Mouse (Mus musculus): ENCODE data around the gene Ssh2. TPM values are rescaled to one million over a fixed set of nuclear protein-coding genes. Genes with fewer than 3 reads are reported as not detected.
A peak's percentile ranks its signal among the peaks of the same experiment; 100 is the strongest.

Ssh2 gene
- polyA plus RNA-seq, 1 experiment from 2014 or later, result 8.2 TPM

GRCm38 (mm10) chr11:77444939-77445338, 228.9 kb downstream of the Ssh2 start:
- Histone ChIP-seq H3K4me3 (replicated peaks) (no peak overlapping the region), H3K9me3 (replicated peaks) (no peaks in the 10 kb centered on the region), H3K27ac (replicated peaks) (no peak overlapping the region), H3K36me3 (0 out of 2 replicates have a peak, but pooled peaks cover 13% of the 10 kb centered on the region), H3K4me2 (replicated peaks) (no peak overlapping the region), H3K4me1 (0 out of 2 replicates have a peak, but pooled peaks cover 9% of the 10 kb centered on the region), H3K9ac (no peak overlapping the region), H3K27me3 (no peaks in the 10 kb centered on the region)
- WGBS, result 73% methylated on average over 2 of the region's 2 CpGs
- ATAC-seq (ENCODE audit: insufficient number of reproducible peaks, low FRiP score, low TSS enrichment, low read depth), result no peak

GRCm38 (mm10) chr11:77446628-77447041, 230.5 kb downstream of the Ssh2 start:
- peak; percentile 67; the same call in 1 of the 2 replicates for ATAC-seq (ENCODE audit: insufficient number of reproducible peaks, low FRiP score, low TSS enrichment, low read depth)
- Histone ChIP-seq H3K4me3 (replicated peaks) (no peak overlapping the region), H3K27me3 (no peaks in the 10 kb centered on the region), H3K4me1 (0 out of 2 replicates have a peak, but pooled peaks cover 9% of the 10 kb centered on the region), H3K36me3 (0 out of 2 replicates have a peak, but pooled peaks cover 14% of the 10 kb centered on the region), H3K4me2 (replicated peaks) (no peak overlapping the region), H3K9ac (no peak overlapping the region), H3K27ac (replicated peaks) (no peak overlapping the region), H3K9me3 (replicated peaks) (no peaks in the 10 kb centered on the region)
- 39% methylated on average over 6 of the region's 6 CpGs for WGBS

GRCm38 (mm10) chr11:77449224-77449623, 233.1 kb downstream of the Ssh2 start:
- Histone ChIP-seq H3K9ac (no peak overlapping the region), H3K27me3 (no peaks in the 10 kb centered on the region), H3K27ac (replicated peaks) (no peak overlapping the region), H3K9me3 (replicated peaks) (no peaks in the 10 kb centered on the region), H3K4me3 (replicated peaks) (no peak overlapping the region), H3K4me1 (no peaks in the 10 kb centered on the region), H3K4me2 (replicated peaks) (no peak overlapping the region), H3K36me3 (peaks cover 26% of the 10 kb centered on the region)
- 92% methylated on average over 7 of the region's 7 CpGs for WGBS
- no peak for ATAC-seq (ENCODE audit: insufficient number of reproducible peaks, low FRiP score, low TSS enrichment, low read depth)

- Histone ChIP-seq H3K9ac (no peak overlapping the region), H3K4me2 (replicated peaks) (no peak overlapping the region), H3K27me3 (no peaks in the 10 kb centered on the region), H3K36me3 (peaks cover 31% of the 10 kb centered on the region), H3K4me3 (replicated peaks) (no peak overlapping the region), H3K27ac (replicated peaks) (no peak overlapping the region), H3K9me3 (replicated peaks) (no peaks in the 10 kb centered on the region), H3K4me1 (no peaks in the 10 kb centered on the region)
- WGBS, result 88% methylated on average over 2 of the region's 2 CpGs
- no peak for ATAC-seq (ENCODE audit: insufficient number of reproducible peaks, low FRiP score, low TSS enrichment, low read depth)
These were observed 235.6 kb downstream of the Ssh2 start for GRCm38 (mm10) chr11:77451670-77452069.

GRCm38 (mm10) chr11:77453388-77453787, 237.3 kb downstream of the Ssh2 start:
- no peak overlapping the region for H3K4me3 ChIP-seq (replicated peaks)
- H3K27me3 ChIP-seq, result no peaks in the 10 kb centered on the region
- no peak overlapping the region for H3K4me2 ChIP-seq (replicated peaks)
- peaks cover 28% of the 10 kb centered on the region for H3K36me3 ChIP-seq
- no peak overlapping the region for H3K27ac ChIP-seq (replicated peaks)
- no peak for ATAC-seq (ENCODE audit: insufficient number of reproducible peaks, low FRiP score, low TSS enrichment, low read depth)
- no peak overlapping the region for H3K9ac ChIP-seq
- no peaks in the 10 kb centered on the region for H3K4me1 ChIP-seq
- WGBS, result 90% methylated on average over 2 of the region's 2 CpGs
- no peaks in the 10 kb centered on the region for H3K9me3 ChIP-seq (replicated peaks)

GRCm38 (mm10) chr11:77455770-77456510, 239.9 kb downstream of the Ssh2 start:
- Histone ChIP-seq H3K36me3 (peaks cover 16% of the 10 kb centered on the region), H3K27ac (replicated peaks) (no peak overlapping the region), H3K4me2 (replicated peaks) (no peak overlapping the region), H3K9me3 (replicated peaks) (no peaks in the 10 kb centered on the region), H3K27me3 (0 out of 2 replicates have a peak, but pooled peaks cover 2% of the 10 kb centered on the region), H3K4me3 (replicated peaks) (no peak overlapping the region), H3K9ac (no peak overlapping the region), H3K4me1 (no peaks in the 10 kb centered on the region)
- WGBS, result 78% methylated on average over 9 of the region's 9 CpGs
- no peak for ATAC-seq (ENCODE audit: insufficient number of reproducible peaks, low FRiP score, low TSS enrichment, low read depth)

GRCm38 (mm10) chr11:77456866-77457265, 240.8 kb downstream of the Ssh2 start:
- Histone ChIP-seq H3K4me3 (replicated peaks) (no peak overlapping the region), H3K27ac (replicated peaks) (no peak overlapping the region), H3K9ac (no peak overlapping the region), H3K4me1 (peaks cover 2% of the 10 kb centered on the region; the same call in 1 of the 2 replicates), H3K9me3 (replicated peaks) (no peaks in the 10 kb centered on the region), H3K27me3 (peaks cover 10% of the 10 kb centered on the region; the same call in 1 of the 2 replicates), H3K36me3 (peaks cover 16% of the 10 kb centered on the region), H3K4me2 (replicated peaks) (no peak overlapping the region)
- WGBS, result 66% methylated on average over 6 of the region's 6 CpGs
- no peak for ATAC-seq (ENCODE audit: insufficient number of reproducible peaks, low FRiP score, low TSS enrichment, low read depth)

- H3K4me1 ChIP-seq, result peaks cover 19% of the 10 kb centered on the region
- H3K4me3 ChIP-seq (replicated peaks), result peak overlapping the region; percentile 55
- no peaks in the 10 kb centered on the region for H3K9me3 ChIP-seq (replicated peaks)
- 6% methylated on average over 6 of the region's 6 CpGs for WGBS
- H3K27ac ChIP-seq (replicated peaks), result no peak overlapping the region
- peak overlapping the region; percentile 99 for H3K4me2 ChIP-seq (replicated peaks)
- peaks cover 46% of the 10 kb centered on the region for H3K27me3 ChIP-seq
- H3K9ac ChIP-seq, result 0 out of 2 replicates have a peak overlapping the region, but pooled peaks have one; percentile 26
- no peak for ATAC-seq (ENCODE audit: insufficient number of reproducible peaks, low FRiP score, low TSS enrichment, low read depth)
- H3K36me3 ChIP-seq, result no peaks in the 10 kb centered on the region
These were observed 245.8 kb downstream of the Ssh2 start for GRCm38 (mm10) chr11:77461856-77462255.

- Histone ChIP-seq H3K9ac (peak within 1 kb of the TSS; percentile 26; the same call in 1 of the 2 replicates), H3K4me2 (replicated peaks) (peak within 1 kb of the TSS; percentile 99), H3K4me3 (replicated peaks) (peak within 1 kb of the TSS; percentile 55), H3K4me1 (peaks cover 25% of the 10 kb centered on the region), H3K36me3 (no peaks in the 10 kb centered on the region), H3K27me3 (peaks cover 52% of the 10 kb centered on the region), H3K27ac (replicated peaks) (no peak within 1 kb of the TSS), H3K9me3 (replicated peaks) (no peaks in the 10 kb centered on the region)
- WGBS, result 1% methylated on average over 72 of the region's 73 CpGs
- ATAC-seq (ENCODE audit: insufficient number of reproducible peaks, low FRiP score, low TSS enrichment, low read depth), result peak; percentile 64
These were observed 246.4 kb downstream of the Ssh2 start, which contains the start of gene Coro6 for GRCm38 (mm10) chr11:77462283-77463100. Gene Coro6 (plus strand): TSS chr11:77462411.

- Histone ChIP-seq H3K27me3 (peaks cover 57% of the 10 kb centered on the region), H3K9ac (no peak overlapping the region), H3K4me3 (replicated peaks) (peak overlapping the region; percentile 55), H3K4me2 (replicated peaks) (peak overlapping the region; percentile 99), H3K27ac (replicated peaks) (no peak overlapping the region), H3K36me3 (no peaks in the 10 kb centered on the region), H3K9me3 (replicated peaks) (no peaks in the 10 kb centered on the region), H3K4me1 (peaks cover 31% of the 10 kb centered on the region)
- ATAC-seq (ENCODE audit: insufficient number of reproducible peaks, low FRiP score, low TSS enrichment, low read depth), result no peak
- 40% methylated on average over 8 of the region's 8 CpGs for WGBS
These were observed 247.0 kb downstream of the Ssh2 start for GRCm38 (mm10) chr11:77463101-77463445.

GRCm38 (mm10) chr11:77463786-77464185, 247.7 kb downstream of the Ssh2 start:
- WGBS, result 71% methylated on average over 10 of the region's 10 CpGs
- Histone ChIP-seq H3K9me3 (replicated peaks) (no peaks in the 10 kb centered on the region), H3K36me3 (no peaks in the 10 kb centered on the region), H3K4me2 (replicated peaks) (no peak overlapping the region), H3K4me1 (peaks cover 31% of the 10 kb centered on the region), H3K27ac (replicated peaks) (no peak overlapping the region), H3K9ac (no peak overlapping the region), H3K4me3 (replicated peaks) (no peak overlapping the region), H3K27me3 (peaks cover 63% of the 10 kb centered on the region)
- ATAC-seq (ENCODE audit: insufficient number of reproducible peaks, low FRiP score, low TSS enrichment, low read depth), result no peak

All from embryonic facial prominence, embryonic 15.5 days (tissue).